7 mouse cellular contexts compared by ENCODE assay signal in genomic region chr9:78182474-78182873, GRCm38 (mm10). TPM values are rescaled to one million over a fixed set of nuclear protein-coding genes. Genes with fewer than 3 reads are reported as not detected.
DNase-seq lines count a peak whose midpoint lies in the region; ATAC-seq and TF ChIP-seq lines count a peak whose summit lies in the region.
"Not testable (repeated sequence)": the region's sequence is repeated elsewhere in the genome, so short reads cannot be mapped to it uniquely, and the experiment has no call there.

Gene Gsta4 (plus strand): TSS chr9:78182774.

- not testable (repeated sequence) for H3K4me1 ChIP-seq in bone marrow, adult 2 months (ENCODE audit: control insufficient read depth, insufficient read depth, low read length); forebrain, embryonic 15.5 days; heart, embryonic 13.5 days; hindbrain, embryonic 16.5 days (ENCODE audit: control insufficient read depth, insufficient read depth, low read depth, low read length); liver, embryonic 12.5 days; midbrain, embryonic 16.5 days (ENCODE audit: control insufficient read depth, insufficient read depth, low read length)

- not testable (repeated sequence) for H3K9me3 ChIP-seq in forebrain, embryonic 15.5 days; heart, embryonic 13.5 days; hindbrain, embryonic 16.5 days (ENCODE audit: control insufficient read depth, low read length); liver, embryonic 12.5 days (replicated peaks); midbrain, embryonic 16.5 days (replicated peaks; ENCODE audit: control insufficient read depth, low read length, poor library complexity, severe bottlenecking)

- DNase-seq in layer of hippocampus, postnatal 25 days (ENCODE audit: extremely low spot score in 1 of 2, low spot score in 1 of 2): not testable (repeated sequence)

- TF ChIP-seq POLR2A in bone marrow, adult 2 months (IDR thresholded peaks at IDR 0.05; ENCODE audit: borderline replicate concordance, control insufficient read depth, low read depth, low read length): not testable (repeated sequence)

- WGBS in bone marrow, adult 2 months: 88% methylated on average over 4 of the region's 7 CpGs
- WGBS in forebrain, embryonic 15.5 days: 97% methylated on average over 4 of the region's 7 CpGs
- WGBS in heart, embryonic 13.5 days: 77% methylated on average over 4 of the region's 7 CpGs
- WGBS in hindbrain, embryonic 16.5 days: 96% methylated on average over 4 of the region's 7 CpGs
- WGBS in liver, embryonic 12.5 days (ENCODE audit: insufficient replicate concordance): 81% methylated on average over 5 of the region's 7 CpGs
- WGBS in midbrain, embryonic 16.5 days: 100% methylated on average over 4 of the region's 7 CpGs

- not testable (repeated sequence) for H3K36me3 ChIP-seq in forebrain, embryonic 15.5 days; heart, embryonic 13.5 days; hindbrain, embryonic 16.5 days (ENCODE audit: control insufficient read depth, insufficient read depth, low read length); liver, embryonic 12.5 days; midbrain, embryonic 16.5 days (ENCODE audit: control insufficient read depth, insufficient read depth, low read length)

- not testable (repeated sequence) for H3K4me2 ChIP-seq in forebrain, embryonic 15.5 days (replicated peaks); heart, embryonic 13.5 days; hindbrain, embryonic 16.5 days (ENCODE audit: low read length); liver, embryonic 12.5 days; midbrain, embryonic 16.5 days (ENCODE audit: low read length)

- H3K9ac ChIP-seq in forebrain, embryonic 15.5 days (replicated peaks); heart, embryonic 13.5 days; hindbrain, embryonic 16.5 days (ENCODE audit: low read depth, low read length); liver, embryonic 12.5 days; midbrain, embryonic 16.5 days (ENCODE audit: low read depth, low read length): not testable (repeated sequence)

- not testable (repeated sequence) for H3K4me3 ChIP-seq in bone marrow, adult 2 months (replicated peaks; ENCODE audit: control insufficient read depth, low read depth, low read length); forebrain, embryonic 15.5 days; heart, embryonic 13.5 days; hindbrain, embryonic 16.5 days (ENCODE audit: low read length); liver, embryonic 12.5 days; midbrain, embryonic 16.5 days (ENCODE audit: low read depth, low read length)

- not testable (repeated sequence) for ATAC-seq in forebrain, embryonic 15.5 days (replicated peaks); heart, embryonic 13.5 days (ENCODE audit: extremely low read depth, insufficient number of reproducible peaks, low FRiP score, low TSS enrichment); hindbrain, embryonic 16.5 days; liver, embryonic 12.5 days; midbrain, embryonic 16.5 days

- not testable (repeated sequence) for H3K27ac ChIP-seq in bone marrow, adult 2 months (ENCODE audit: control insufficient read depth, insufficient read depth, low read depth, low read length, poor library complexity); forebrain, embryonic 15.5 days (replicated peaks); heart, embryonic 13.5 days (replicated peaks); hindbrain, embryonic 16.5 days (ENCODE audit: low read depth, low read length); liver, embryonic 12.5 days; midbrain, embryonic 16.5 days (ENCODE audit: low read length)

- not testable (repeated sequence) for TF ChIP-seq CTCF in bone marrow, adult 2 months (IDR thresholded peaks at IDR 0.05; ENCODE audit: control insufficient read depth, insufficient read depth, low read length)

- not testable (repeated sequence) for H3K27me3 ChIP-seq in forebrain, embryonic 15.5 days; heart, embryonic 13.5 days (replicated peaks); hindbrain, embryonic 16.5 days (replicated peaks; ENCODE audit: control insufficient read depth, insufficient read depth, low read length); liver, embryonic 12.5 days (replicated peaks); midbrain, embryonic 16.5 days (ENCODE audit: control insufficient read depth, insufficient read depth, low read depth, low read length)

RNA-seq across cellular contexts. Expression of gene Gsta4, which starts in this region (rescaled TPM):
- polyA plus RNA-seq in bone marrow, adult 2 months (2011; ENCODE audit: insufficient read depth, insufficient read length, low replicate concordance, missing spikeins): 4.7 and 60.9 TPM in 2 replicates
- polyA plus RNA-seq in forebrain, embryonic 15.5 days (2015; fragmentation: Nextera tagmentation; extraction: Ambion mirVana): 16.0 and 16.8 TPM in 2 replicates
- polyA plus RNA-seq in heart, embryonic 13.5 days (2015; fragmentation: Nextera tagmentation; extraction: Ambion mirVana): 62.7 and 72.4 TPM in 2 replicates
- 28.5 and 30.6 TPM in 2 replicates for polyA plus RNA-seq in hindbrain, embryonic 16.5 days (2015; fragmentation: Nextera tagmentation; extraction: Ambion mirVana)
- total RNA-seq in layer of hippocampus, postnatal 25 days (2021): 10 to 100 TPM; 41.7 to 58.1 TPM
- 20.0 and 22.1 TPM in 2 replicates for polyA plus RNA-seq in liver, embryonic 12.5 days (2016; fragmentation: Nextera tagmentation; extraction: Ambion mirVana)
- 14.3 and 18.5 TPM in 2 replicates for polyA plus RNA-seq in midbrain, embryonic 16.5 days (2015; fragmentation: Nextera tagmentation; extraction: Ambion mirVana)
